Mouse (Mus musculus): ENCODE results near the gene Ets1. TPM values are rescaled to one million over a fixed set of nuclear protein-coding genes. Genes with fewer than 3 reads are reported as not detected.

Gene Ets1
- polyA plus RNA-seq, 1 experiment from 2014 or later: 24.3 TPM

DNA sequence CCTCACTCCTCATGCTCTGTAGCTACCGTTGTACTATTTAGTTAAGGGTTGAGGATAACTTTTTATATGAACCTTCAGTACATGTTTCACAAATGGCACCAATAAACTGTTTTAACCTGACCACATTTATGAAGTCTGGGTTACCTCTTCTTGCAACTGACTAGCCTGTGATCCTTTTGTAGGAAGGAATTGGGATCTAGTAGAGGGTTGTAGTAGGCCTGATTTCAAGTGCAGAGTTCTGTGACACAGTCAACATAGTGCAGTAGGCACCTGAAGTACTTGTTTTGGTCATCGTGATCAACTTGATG is 65.9 kb downstream of the Ets1 start:
- Histone ChIP-seq H3K36me3 (no peaks in the 10 kb centered on the region), H3K9me3 (no peaks in the 10 kb centered on the region), H3K27me3 (peaks cover 67% of the 10 kb centered on the region), H3K4me2 (no peak overlapping the region), H3K27ac (no peak overlapping the region), H3K4me1 (replicated peaks) (no peaks in the 10 kb centered on the region), H3K9ac (no peak overlapping the region), H3K4me3 (no peak overlapping the region)
- no peak for ATAC-seq (ENCODE audit: low FRiP score)
- 93% methylated on average over 2 of the region's 2 CpGs for WGBS

DNA sequence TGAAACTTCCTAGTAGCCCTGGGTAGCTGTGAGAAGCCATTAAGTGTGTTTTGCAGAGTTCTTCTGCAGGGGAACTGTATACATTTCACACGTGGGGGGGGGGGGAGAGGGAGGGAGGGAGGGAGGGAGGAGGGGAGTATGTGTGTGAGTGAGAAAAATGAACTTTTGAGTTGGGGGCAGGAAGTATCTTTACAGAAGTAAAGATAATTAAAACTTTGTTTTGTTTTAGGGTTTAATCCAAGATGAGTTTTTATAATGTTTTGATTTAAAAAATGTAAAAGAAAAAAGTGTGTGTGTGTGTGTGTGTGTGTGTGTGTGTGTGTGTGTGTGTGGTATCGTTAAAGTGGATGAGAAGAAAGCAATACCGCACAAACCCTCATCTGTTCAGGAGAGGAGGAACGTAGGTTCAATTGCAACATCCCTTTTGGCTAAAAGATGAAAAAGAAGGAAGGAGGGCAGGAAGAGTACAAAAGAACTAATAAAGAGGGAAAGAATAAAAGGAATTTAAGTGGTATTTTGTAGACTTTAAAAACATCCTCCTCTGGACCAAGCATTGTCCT is 66.9 kb downstream of the Ets1 start:
- H3K27me3 ChIP-seq: peaks cover 58% of the 10 kb centered on the region
- no peak overlapping the region for H3K9ac ChIP-seq
- no peaks in the 10 kb centered on the region for H3K9me3 ChIP-seq
- H3K4me2 ChIP-seq: no peak overlapping the region
- no peak overlapping the region for H3K4me3 ChIP-seq
- WGBS: 55% methylated on average over 4 of the region's 4 CpGs
- no peak overlapping the region for H3K27ac ChIP-seq
- ATAC-seq (ENCODE audit: low FRiP score): no peak
- H3K36me3 ChIP-seq: no peaks in the 10 kb centered on the region
- no peaks in the 10 kb centered on the region for H3K4me1 ChIP-seq (replicated peaks)

DNA sequence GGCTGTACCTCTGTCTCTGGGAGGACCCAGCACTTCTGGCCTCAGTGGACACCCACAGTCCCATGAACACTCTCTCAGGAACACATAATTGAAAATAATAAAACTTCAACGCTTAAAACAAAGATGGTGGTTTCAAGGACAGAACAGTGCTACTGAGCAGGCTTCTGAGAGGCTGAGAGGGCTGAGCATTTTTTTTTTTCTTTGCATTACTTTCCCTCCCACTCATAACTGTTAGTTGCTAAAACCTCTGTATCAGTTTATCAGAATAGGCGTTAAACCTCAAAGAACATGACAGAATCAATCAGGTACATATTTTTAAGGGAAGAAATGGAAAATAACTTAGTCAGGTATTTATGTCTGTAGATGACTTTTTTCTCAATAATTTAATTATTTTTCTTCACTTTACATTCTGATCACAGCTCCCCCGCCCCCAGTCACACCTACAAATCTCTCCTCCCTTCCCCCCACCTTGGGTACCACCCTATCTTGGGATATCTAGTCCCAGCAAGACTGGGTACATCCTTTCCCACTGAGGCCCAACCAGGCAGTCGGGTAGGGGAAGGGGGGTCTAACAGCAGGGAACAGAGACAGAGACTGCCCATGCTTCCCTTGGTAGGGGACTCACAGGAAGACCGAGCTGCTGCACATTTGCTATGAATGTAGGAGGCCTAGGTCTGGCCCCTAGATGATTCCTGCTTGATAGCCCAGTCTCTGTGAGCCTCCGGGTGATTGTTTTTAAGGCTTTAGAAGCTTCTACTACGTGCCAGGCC is 68.1 kb downstream of the Ets1 start:
- Histone ChIP-seq H3K4me2 (no peak overlapping the region), H3K4me3 (no peak overlapping the region), H3K9me3 (no peaks in the 10 kb centered on the region), H3K9ac (no peak overlapping the region), H3K36me3 (no peaks in the 10 kb centered on the region), H3K4me1 (replicated peaks) (no peaks in the 10 kb centered on the region), H3K27me3 (peaks cover 49% of the 10 kb centered on the region), H3K27ac (no peak overlapping the region)
- 76% methylated on average over 7 of the region's 7 CpGs for WGBS
- no peak for ATAC-seq (ENCODE audit: low FRiP score)

DNA sequence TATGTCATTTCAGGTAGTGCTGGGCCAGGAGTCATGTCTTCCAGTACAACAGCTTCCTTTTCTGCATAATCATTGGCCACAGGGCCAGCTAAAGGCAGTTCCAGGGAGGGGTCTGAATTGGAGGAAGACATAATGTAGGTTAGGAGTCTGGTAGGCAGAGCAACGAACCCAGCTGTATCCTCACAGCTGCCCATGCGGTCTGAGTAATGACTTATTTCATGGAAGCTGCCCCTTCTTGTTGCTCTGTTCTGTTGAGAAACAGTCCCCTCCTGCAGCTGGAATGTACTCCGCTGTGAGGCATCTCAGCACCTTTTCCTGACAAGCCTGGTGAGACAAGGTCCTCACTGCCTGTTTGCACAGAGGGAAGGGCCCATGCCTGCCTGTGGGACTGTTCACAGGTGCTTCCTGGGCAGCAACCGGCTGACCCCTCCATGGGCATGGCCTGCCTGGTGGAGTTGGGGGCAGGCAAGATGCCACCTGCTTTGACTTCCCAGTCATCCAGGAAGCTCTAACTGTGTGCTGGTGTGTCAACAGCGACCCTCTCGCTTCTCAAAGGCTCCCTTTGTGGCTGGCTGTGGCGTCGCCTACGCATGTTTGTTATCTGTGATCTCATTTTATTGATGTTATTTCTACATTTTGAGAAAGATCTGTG is 69.9 kb downstream of the Ets1 start:
- no peak overlapping the region for H3K9ac ChIP-seq

DNA sequence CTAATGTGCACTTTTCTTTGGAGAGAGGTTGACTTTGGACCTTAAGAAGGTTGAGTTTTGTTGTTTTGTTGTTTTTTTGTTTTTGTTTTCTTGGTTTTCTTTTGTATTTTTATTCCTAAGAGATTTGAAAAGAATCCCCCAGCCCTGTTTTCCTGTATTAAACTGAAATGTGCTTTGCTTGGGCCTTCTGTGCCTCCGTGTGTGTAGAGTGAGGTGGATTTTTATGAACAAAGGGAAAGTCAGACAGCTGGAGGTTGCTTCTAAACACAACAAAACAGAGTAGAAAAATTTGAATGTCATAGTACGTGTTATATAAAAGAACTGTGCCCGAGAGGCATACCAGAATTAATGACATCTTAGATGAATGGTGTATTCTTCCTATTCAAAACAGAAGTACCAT is 71.4 kb downstream of the Ets1 start:
- H3K4me2 ChIP-seq: no peak overlapping the region
- H3K27me3 ChIP-seq: peaks cover 42% of the 10 kb centered on the region
- peaks cover 6% of the 10 kb centered on the region; the same call in 1 of the 2 replicates for H3K9me3 ChIP-seq
- H3K36me3 ChIP-seq: no peaks in the 10 kb centered on the region; the same call in 1 of the 2 replicates
- no peaks in the 10 kb centered on the region for H3K4me1 ChIP-seq (replicated peaks)
- no peak for ATAC-seq (ENCODE audit: low FRiP score)
- H3K4me3 ChIP-seq: no peak overlapping the region
- no peak overlapping the region for H3K9ac ChIP-seq
- no peak overlapping the region for H3K27ac ChIP-seq
- WGBS: 53% methylated on average over 3 of the region's 3 CpGs

More for the DNA sequence above, 69.9 kb downstream of the Ets1 start:
- peaks cover 47% of the 10 kb centered on the region for H3K27me3 ChIP-seq
- no peak overlapping the region for H3K4me3 ChIP-seq
- 87% methylated on average over 9 of the region's 9 CpGs for WGBS
- no peak overlapping the region for H3K27ac ChIP-seq
- no peak overlapping the region for H3K4me2 ChIP-seq
- H3K9me3 ChIP-seq: peaks cover 4% of the 10 kb centered on the region; the same call in 1 of the 2 replicates
- no peaks in the 10 kb centered on the region; the same call in 1 of the 2 replicates for H3K36me3 ChIP-seq
- ATAC-seq (ENCODE audit: low FRiP score): no peak
- H3K4me1 ChIP-seq (replicated peaks): no peaks in the 10 kb centered on the region

DNA sequence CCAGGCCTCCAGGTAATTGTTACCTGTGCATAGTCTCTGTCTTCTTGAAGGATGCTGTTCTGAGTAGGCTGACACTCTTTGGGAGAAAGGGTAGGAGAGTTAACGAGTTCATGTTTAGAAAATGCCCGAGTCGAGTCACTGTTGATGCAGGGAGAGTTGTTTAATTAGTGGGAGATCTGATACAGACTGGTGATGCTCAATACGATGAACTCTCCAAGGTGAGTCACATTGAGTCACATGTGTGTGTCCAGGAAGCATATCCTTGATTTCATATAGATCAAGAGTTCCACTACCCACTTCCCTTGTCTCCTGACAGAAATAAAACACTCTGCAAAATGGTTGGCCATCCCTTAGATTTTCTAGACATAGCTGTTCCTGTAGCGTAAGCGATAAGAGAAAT is 72.5 kb downstream of the Ets1 start:
- H3K9me3 ChIP-seq: peaks cover 6% of the 10 kb centered on the region; the same call in 1 of the 2 replicates
- no peak overlapping the region for H3K4me3 ChIP-seq
- H3K27ac ChIP-seq: no peak overlapping the region
- no peaks in the 10 kb centered on the region; the same call in 1 of the 2 replicates for H3K36me3 ChIP-seq
- H3K4me1 ChIP-seq (replicated peaks): no peaks in the 10 kb centered on the region
- H3K9ac ChIP-seq: no peak overlapping the region
- H3K27me3 ChIP-seq: peaks cover 49% of the 10 kb centered on the region
- no peak overlapping the region for H3K4me2 ChIP-seq
- WGBS: 91% methylated on average over 6 of the region's 6 CpGs
- no peak for ATAC-seq (ENCODE audit: low FRiP score)

DNA sequence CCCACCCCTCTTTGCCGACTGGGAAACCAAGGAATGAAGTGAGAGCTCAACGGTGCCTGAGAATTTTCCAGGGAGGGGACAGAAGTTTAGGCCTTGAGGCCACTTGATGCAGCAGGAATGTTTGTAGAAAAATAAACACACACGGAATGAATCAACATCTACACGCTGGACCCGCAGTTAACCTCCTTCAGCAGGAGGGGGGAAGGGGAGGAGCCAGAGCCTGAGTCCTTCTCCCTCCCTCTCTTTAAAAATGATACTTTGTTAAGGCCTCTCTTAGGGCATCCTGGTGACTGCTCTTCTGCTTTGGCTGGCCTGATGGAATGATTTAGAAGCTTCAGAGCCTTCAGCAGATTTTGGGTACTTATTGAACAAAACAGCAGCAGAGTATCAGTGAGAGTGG is 73.3 kb downstream of the Ets1 start:
- H3K9ac ChIP-seq: no peak overlapping the region

DNA sequence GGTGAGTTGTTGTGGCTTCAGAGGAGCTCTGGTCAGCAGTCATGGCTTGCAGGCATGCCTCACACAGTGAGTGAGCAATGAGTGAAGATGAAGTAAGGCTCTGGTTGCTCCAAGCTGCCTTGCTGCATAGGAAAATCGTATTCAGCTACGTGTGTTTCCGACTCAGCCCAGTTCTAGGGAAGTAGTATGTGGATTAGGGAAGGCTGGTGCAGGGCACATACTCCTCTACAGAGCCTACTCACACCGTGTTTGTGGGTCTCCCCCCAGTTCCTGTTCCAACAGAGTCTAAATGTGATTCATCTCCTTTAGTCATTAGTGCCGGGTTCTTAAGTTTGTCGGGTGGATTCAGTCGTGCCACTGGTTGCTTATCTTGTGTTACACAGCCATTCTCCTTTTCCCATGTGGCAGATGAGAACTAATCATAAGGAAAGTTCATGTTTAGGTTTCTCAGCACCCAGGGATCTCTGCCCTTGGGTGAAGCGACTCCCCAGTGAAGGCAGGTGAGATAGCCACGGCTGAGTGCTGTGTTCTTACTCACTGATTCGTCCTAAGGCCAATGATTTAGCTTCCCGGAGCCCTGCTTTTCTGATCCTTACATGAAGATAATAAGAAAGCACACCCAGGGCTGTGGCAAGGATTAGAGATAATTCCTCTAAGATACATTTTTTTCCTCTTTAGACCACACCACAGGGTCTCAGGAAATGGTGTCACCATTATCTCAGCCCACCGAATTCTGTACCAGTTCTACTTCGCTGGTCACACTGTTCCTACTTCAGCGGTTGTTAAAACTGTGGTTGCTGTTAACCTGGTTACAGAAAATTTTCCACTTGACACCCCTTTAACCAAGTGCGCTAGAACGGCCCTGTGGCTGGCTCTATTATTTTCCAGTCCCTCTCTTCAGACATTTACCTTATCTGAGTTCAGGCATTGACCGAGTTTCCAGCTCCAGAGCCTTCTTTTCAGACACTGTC is 74.0 kb downstream of the Ets1 start:
- Histone ChIP-seq H3K4me3 (no peak overlapping the region), H3K27me3 (peaks cover 59% of the 10 kb centered on the region), H3K36me3 (no peaks in the 10 kb centered on the region; the same call in 1 of the 2 replicates), H3K9me3 (peaks cover 6% of the 10 kb centered on the region; the same call in 1 of the 2 replicates), H3K4me2 (no peak overlapping the region), H3K27ac (no peak overlapping the region), H3K9ac (no peak overlapping the region), H3K4me1 (replicated peaks) (no peaks in the 10 kb centered on the region)
- WGBS: 84% methylated on average over 17 of the region's 17 CpGs
- no peak for ATAC-seq (ENCODE audit: low FRiP score)

More for the DNA sequence above, 73.3 kb downstream of the Ets1 start:
- Histone ChIP-seq H3K4me3 (no peak overlapping the region), H3K4me2 (no peak overlapping the region), H3K9me3 (peaks cover 6% of the 10 kb centered on the region; the same call in 1 of the 2 replicates), H3K27me3 (peaks cover 55% of the 10 kb centered on the region), H3K27ac (no peak overlapping the region), H3K4me1 (replicated peaks) (no peaks in the 10 kb centered on the region), H3K36me3 (no peaks in the 10 kb centered on the region; the same call in 1 of the 2 replicates)
- no peak for ATAC-seq (ENCODE audit: low FRiP score)
- 35% methylated on average over 5 of the region's 5 CpGs for WGBS

DNA sequence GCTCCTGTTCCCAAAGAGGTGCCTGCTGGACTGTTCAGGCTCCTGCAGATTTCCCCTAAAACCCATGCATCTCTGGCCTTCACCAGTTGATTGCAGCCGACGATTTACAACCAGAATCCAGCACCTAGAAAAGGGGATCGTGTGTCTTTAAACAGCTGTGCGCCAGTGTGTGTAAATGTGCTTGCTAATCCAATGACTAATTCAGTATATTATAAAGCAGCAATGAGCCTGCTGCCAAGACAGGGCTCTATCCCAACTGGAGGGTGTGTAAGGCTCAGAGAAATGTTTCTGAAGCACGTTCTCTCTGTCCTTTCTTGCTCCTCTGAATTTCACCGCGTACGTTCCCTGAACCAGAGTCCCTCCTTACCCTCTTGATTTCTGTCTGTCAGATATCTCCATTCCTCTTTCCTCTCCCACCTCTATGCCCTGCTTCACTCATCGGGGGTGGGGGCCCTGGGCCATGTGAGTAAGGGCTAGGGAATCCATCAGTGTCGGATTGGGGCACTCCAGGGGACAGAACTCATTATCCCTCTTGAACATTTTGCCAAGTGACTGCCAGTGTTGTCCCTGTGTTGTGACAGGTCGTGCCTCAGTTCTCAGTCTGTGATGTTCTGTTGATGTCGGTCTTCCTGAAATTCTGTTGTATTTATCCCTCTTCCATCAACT is 75.1 kb downstream of the Ets1 start:
- ATAC-seq (ENCODE audit: low FRiP score): no peak
- H3K9me3 ChIP-seq: peaks cover 6% of the 10 kb centered on the region; the same call in 1 of the 2 replicates
- no peak overlapping the region for H3K4me3 ChIP-seq
- H3K9ac ChIP-seq: no peak overlapping the region
- H3K27me3 ChIP-seq: peaks cover 61% of the 10 kb centered on the region
- H3K4me1 ChIP-seq (replicated peaks): peaks cover 10% of the 10 kb centered on the region
- 83% methylated on average over 12 of the region's 12 CpGs for WGBS
- H3K27ac ChIP-seq: no peak overlapping the region
- H3K36me3 ChIP-seq: no peaks in the 10 kb centered on the region; the same call in 1 of the 2 replicates
- H3K4me2 ChIP-seq: no peak overlapping the region

DNA sequence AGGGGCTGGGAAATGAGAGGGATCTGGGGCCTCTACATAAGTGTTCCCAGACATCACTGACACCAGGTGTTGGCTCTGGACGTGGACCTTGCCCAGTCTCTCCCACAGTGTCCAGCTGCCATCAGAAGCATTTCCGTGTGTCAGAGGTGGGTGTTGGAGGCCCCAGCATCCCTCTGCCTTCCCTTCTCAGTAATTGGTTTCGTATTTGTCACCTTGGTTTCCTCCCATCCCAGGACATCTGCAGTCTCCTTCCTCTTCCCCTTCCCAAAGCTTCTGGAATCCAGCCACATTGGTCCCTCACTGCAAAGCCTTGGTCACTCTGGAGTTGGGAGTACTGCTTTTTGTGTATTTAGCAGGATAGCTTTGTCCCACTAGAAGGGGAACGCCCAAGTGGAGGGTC is 75.7 kb downstream of the Ets1 start:
- no peak overlapping the region for H3K4me2 ChIP-seq
- no peak overlapping the region for H3K9ac ChIP-seq
- H3K4me3 ChIP-seq: no peak overlapping the region
- H3K27ac ChIP-seq: no peak overlapping the region
- ATAC-seq (ENCODE audit: low FRiP score): no peak
- peaks cover 60% of the 10 kb centered on the region for H3K27me3 ChIP-seq
- H3K9me3 ChIP-seq: peaks cover 6% of the 10 kb centered on the region; the same call in 1 of the 2 replicates
- WGBS: 85% methylated on average over 4 of the region's 4 CpGs
- H3K4me1 ChIP-seq (replicated peaks): peaks cover 14% of the 10 kb centered on the region
- H3K36me3 ChIP-seq: no peaks in the 10 kb centered on the region; the same call in 1 of the 2 replicates

DNA sequence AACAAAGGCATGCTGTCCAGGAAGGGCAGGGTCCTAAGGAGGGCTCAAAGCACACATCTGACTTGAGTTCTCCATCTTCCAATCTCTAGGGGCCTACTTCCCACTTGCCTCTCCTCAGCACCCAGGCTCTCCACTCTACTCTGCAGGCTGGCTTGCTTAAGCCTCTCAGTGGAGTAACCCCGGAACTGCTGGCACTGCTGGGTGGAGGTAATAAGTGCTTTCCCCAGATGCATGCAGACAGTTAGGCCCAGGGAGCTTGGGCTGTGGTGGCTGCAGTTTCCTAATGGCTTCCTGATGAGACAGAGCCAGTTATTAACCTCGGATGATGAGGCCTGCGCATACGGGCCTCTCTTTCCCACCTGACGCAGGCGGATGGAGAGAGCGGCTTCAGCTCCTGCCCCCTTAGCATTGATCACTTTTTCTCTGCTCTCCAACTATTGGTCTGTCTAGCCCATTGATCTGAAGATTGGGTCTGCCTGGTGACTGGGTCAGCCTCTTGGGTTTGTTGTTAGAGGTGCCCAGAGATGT is 76.4 kb downstream of the Ets1 start:
- WGBS: 90% methylated on average over 7 of the region's 7 CpGs
- Histone ChIP-seq H3K9ac (no peak overlapping the region), H3K27ac (no peak overlapping the region), H3K4me2 (no peak overlapping the region), H3K27me3 (peaks cover 64% of the 10 kb centered on the region), H3K4me3 (no peak overlapping the region), H3K36me3 (no peaks in the 10 kb centered on the region; the same call in 1 of the 2 replicates), H3K4me1 (replicated peaks) (peaks cover 21% of the 10 kb centered on the region), H3K9me3 (peaks cover 6% of the 10 kb centered on the region; the same call in 1 of the 2 replicates)
- ATAC-seq (ENCODE audit: low FRiP score): no peak

Measured in hindbrain, embryonic 13.5 days (tissue).